Mouse (Mus musculus) right cerebral cortex, adult 18-20 months (tissue): ENCODE measurements at regions not wholly inside any gene's neighbourhood (a gene's known extent, or its start where the extent isn't known, plus 50 kb on each side); places are given as distances from the start of the nearest gene placed in this dataset.
"Not testable (repeated sequence)": the region's sequence is repeated elsewhere in the genome, so short reads cannot be mapped to it uniquely, and the experiment has no call there.

Experiments used
- DNase-seq: peaks from one replicate; pipeline ENCODE4 v3.0.0; 2022; ENCODE audit warnings: mixed read lengths

GRCm38 (mm10) chr3:37812936-37813335 lies 88.6 kb upstream of the Gm5148 start:
- DNase-seq, result no peak

GRCm38 (mm10) chr3:37811429-37811828 lies 87.1 kb upstream of the Gm5148 start:
- DNase-seq, result no peak

- DNase-seq, result no peak
These were observed 86.5 kb upstream of the Gm5148 start for GRCm38 (mm10) chr3:37810763-37811162.

- no peak for DNase-seq
These were observed 81.5 kb upstream of the Gm5148 start for GRCm38 (mm10) chr3:37805805-37806148.

DNA sequence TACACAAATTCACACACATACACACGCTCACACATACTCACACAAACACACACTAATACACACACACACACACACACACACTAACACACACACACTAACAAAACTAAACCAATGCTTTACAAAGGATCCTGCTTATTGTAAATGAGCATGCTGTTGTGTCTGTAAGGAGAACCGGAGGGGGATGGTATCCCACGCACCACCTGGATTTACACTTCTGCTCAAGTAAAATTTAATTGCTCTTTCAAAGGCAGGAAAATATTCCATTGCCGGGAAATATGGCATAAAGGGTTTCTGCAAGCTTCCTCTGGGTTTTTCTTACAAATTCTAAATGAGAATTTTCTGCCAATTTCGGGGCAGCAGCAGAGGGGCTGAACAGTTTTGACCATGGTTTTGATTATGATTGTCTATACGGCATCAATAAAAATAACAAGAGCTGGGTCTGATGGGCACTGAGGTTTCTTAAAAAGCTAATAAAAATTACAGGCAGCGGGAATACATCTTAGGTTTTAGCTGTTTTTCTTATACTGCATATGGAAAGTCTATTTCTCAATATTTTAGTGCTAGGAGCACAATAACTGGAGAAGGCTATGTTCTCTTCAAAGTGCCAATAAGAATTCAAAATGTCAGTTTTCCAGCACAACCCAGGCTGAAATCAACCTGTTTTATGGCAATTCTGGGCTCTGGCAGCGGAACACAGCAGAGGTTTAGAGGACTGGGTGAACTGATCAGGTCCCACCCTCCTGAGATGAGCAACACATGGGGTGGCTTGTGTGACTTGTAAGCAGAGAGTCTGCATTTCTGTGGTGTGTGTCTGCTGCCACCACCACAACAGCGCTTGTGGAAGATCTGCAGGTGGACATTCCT lies 80.9 kb upstream of the Gm5148 start:
- peak; percentile 79 for DNase-seq

DNA sequence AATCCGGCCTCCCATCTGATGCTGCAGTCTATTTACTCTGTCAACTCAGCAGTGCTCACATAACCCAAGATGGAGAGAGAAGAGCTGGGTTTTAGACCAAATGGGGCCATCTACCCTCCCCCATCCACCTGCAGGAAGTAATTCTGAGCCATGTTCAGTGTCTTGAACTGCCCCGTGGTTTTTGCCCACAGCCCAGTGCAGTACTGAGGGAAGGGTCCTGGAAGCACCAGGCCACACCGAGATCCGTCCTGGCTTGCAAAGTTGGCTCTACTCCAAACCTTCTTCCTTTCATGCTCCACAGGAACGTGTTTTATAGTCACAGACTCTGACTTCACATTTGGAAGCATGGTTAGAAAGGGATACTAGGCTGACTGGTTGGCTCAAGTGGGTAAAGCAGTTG lies 80.0 kb upstream of the Gm5148 start:
- DNase-seq, result no peak

DNA sequence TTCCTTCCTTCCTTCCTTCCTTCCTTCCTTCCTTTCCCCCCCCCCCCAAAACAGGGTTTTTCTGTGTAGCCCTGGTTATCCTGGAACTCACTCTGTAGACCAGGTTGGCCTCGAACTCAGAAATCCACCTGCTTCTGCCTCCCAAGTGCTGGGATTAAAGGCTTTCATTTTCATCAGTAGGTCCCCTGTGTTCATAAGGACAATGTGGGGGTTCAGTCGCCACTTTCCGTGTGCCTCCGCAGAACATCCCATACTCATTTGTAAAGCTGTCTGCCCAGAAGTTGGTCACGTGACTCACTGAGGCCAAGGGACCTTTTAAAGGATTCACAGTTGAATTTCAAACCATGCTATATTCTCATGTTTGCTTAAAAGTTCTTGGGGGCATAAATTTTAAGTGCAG lies 79.5 kb upstream of the Gm5148 start:
- not testable (repeated sequence) for DNase-seq

GRCm38 (mm10) chr3:37801551-37801950 lies 77.3 kb upstream of the Gm5148 start:
- DNase-seq, result no peak

- no peak for DNase-seq
These were observed 75.5 kb upstream of the Gm5148 start for GRCm38 (mm10) chr3:37799809-37800208.

DNA sequence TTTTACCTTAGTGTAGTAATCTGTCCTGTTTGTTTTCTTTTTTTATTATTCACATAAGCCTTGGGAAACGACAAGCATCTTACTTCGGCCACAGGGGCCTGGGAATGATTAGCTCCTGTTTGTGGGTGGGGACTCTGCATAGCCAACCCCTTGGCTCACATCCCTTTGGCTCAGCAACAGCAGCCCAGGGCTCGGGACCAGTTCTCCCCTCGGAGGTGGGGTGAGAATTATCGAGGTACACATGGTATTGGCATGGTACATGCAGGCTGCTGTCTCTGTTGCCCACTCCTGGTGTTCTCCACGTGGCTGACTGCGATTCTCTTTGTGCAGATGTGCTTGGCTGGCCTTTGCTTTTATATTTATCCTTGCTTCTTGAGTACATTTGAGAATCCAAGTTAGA lies 65.4 kb upstream of the Gm5148 start:
- no peak for DNase-seq

- DNase-seq, result no peak
These were observed 64.9 kb upstream of the Gm5148 start for GRCm38 (mm10) chr3:37789143-37789697.

GRCm38 (mm10) chr3:37788366-37788765 lies 64.1 kb upstream of the Gm5148 start:
- peak; percentile 16 for DNase-seq

DNA sequence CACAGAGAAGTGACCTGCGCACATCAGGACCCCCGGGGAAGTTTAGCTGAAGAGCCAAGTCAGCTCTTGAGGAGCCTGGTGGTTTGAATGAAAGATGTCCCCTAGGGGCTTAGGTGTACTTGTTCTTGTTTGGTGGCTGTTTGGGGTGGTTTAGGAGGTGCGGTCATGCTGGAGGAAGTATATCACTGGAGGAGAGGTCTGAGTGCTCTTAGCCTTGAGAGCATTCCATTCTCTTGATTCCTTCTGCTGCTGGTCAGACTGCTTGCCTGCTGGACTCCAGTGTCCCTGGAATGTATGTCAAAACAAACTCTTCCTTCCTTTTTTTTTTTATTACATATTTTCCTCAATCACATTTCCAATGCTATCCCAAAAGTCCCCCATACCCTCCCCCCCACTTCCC lies 62.5 kb upstream of the Gm5148 start:
- DNase-seq, result no peak

DNA sequence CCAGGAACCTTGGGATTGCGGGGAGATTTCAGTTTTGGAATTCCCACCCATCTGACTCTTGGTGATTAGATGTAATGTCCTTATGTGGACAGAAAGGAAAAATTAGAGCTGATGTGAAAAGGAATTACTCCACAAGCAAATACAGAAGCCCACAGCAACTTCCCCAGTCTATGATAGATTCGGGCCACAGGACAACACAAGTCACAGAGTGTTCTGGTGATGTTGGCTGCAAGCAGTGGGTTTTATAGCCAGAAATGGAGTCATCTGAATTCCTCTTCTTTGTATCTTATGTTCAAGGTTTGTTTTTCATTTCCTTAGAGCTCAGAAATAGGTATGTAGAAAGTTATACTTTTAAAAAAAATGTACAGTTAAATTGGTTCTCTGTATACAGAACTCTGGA lies 56.8 kb upstream of the Gm5148 start:
- DNase-seq, result no peak

- DNase-seq, result no peak
These were observed 55.7 kb upstream of the Gm5148 start for GRCm38 (mm10) chr3:37779867-37780475.

GRCm38 (mm10) chr3:37778386-37778785 lies 54.1 kb upstream of the Gm5148 start:
- DNase-seq, result no peak

DNA sequence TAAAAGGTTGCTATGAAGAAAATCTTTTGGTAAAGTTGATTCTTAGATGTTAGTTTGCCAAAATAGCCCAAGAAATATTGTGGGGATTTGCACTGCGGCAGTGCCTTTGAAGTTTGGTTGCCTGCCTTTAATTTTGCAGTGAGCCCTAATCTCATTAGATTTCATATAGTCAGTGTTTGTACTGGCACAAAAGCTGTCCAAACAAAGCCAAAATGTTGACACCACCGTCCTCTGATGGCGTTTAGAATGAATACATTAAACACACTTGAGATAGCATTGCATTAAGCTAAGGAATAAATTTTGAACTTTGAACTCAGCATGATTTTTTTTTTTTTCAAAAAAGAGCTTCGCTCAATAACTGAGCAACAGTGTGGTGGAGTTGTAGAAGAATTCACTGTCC lies 51.9 kb upstream of the Gm5148 start:
- DNase-seq, result no peak
